Mouse (Mus musculus): Measurements from ENCODE around the gene Cgref1.

GRCm38 (mm10) chr5:30954556-30954955 is 9.2 kb upstream of the Cgref1 start:
- TF ChIP-seq CTCF (IDR thresholded peaks at IDR 0.05; ENCODE audit: extremely low read depth, insufficient read depth, insufficient read length, insufficient replicate concordance) (no peak), POLR2A (IDR thresholded peaks at IDR 0.05; ENCODE audit: low read depth, low read length) (no peak)

Measured in spleen, adult 2 months (tissue).